Mouse (Mus musculus) MEL (cell line): ENCODE results near the gene Pum1.

ENCODE experiments used
- CTCF ChIP-seq, 3 experiments: IDR thresholded peaks in 2 of 3; conservative IDR thresholded peaks in 1 of 3; 2 replicates each; pipeline ENCODE4 v1.5.1; 2011 to 2012; ENCODE audit warnings: low read length in 3 of 3, low read depth in 2 of 3, mild to moderate bottlenecking in 2 of 3, improper control_type of control experiment in 1 of 3, inconsistent platforms in 1 of 3, mixed read lengths in 1 of 3, moderate library complexity in 1 of 3; ENCODE audit not compliant: control insufficient read depth in 1 of 3, insufficient read depth in 1 of 3, poor library complexity in 1 of 3, severe bottlenecking in 1 of 3
- EP300 ChIP-seq, 2 experiments: IDR thresholded peaks; 2 replicates each; pipeline ENCODE4 v1.6.1; 2011; ENCODE audit warnings: improper control_type of control experiment in 2 of 2, low read length in 2 of 2, low read depth in 1 of 2, mild to moderate bottlenecking in 1 of 2
- NELFE ChIP-seq: IDR thresholded peaks from 2 replicates; pipeline ENCODE4 v1.6.1; 2011; ENCODE audit warnings: low read depth, low read length, improper control_type of control experiment
- POLR2A ChIP-seq, 2 experiments: IDR thresholded peaks; 2 replicates each; pipeline ENCODE4 v1.6.1; 2011 to 2012; ENCODE audit warnings: low read length in 2 of 2, mild to moderate bottlenecking in 2 of 2, control low read depth in 1 of 2, improper control_type of control experiment in 1 of 2, low read depth in 1 of 2, moderate library complexity in 1 of 2; ENCODE audit not compliant: control insufficient read depth in 1 of 2, insufficient read depth in 1 of 2, poor library complexity in 1 of 2
- POLR2AphosphoS2 ChIP-seq: IDR thresholded peaks from 2 replicates; pipeline ENCODE4 v1.6.1; 2011; ENCODE audit warnings: low read length, improper control_type of control experiment
- SIN3A ChIP-seq: IDR thresholded peaks from 2 replicates; pipeline ENCODE4 v1.6.1; 2012; ENCODE audit warnings: low read length, improper control_type of control experiment, inconsistent platforms
- TAL1 ChIP-seq: IDR thresholded peaks from 2 replicates; pipeline ENCODE4 v1.6.1; 2012; ENCODE audit warnings: mild to moderate bottlenecking, inconsistent platforms, low read length, moderate library complexity, mixed read lengths
- TBP ChIP-seq: IDR thresholded peaks from 2 replicates; pipeline ENCODE4 v1.8.0; 2011; ENCODE audit warnings: low read depth, low read length, improper control_type of control experiment
- ZC3H11A ChIP-seq: IDR thresholded peaks from 2 replicates; pipeline ENCODE4 v1.6.1; 2012; ENCODE audit warnings: low read depth, mild to moderate bottlenecking, inconsistent platforms, low read length, improper control_type of control experiment

DNA sequence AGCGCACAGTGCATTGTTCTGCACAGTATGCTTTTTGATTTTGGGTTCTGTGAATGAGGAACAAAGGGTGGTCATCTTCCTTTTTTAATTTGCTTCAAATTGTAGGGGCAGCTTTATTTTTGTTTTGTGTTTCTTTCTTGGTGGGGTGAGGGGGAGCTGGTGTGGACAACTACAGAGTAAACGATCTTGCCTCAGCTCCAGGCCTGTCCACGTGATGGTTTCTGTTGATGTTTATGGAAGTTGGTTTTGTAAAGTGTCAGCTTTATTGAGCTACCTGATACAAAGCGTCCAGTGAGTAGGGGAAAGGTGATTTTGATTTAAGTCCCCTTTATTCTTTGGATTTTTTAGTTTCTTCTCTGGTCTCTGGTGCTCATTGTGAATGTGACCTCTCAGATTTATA lies 72.8 kb downstream of the Pum1 start:
- TF ChIP-seq ZC3H11A (no peak), TAL1 (no peak), POLR2A (IDR thresholded peaks at IDR 0.05; ENCODE audit: control insufficient read depth in 1 of 2, insufficient read depth in 1 of 2, low read depth in 1 of 2, low read length in 2 of 2, poor library complexity in 1 of 2) (no peak), CTCF (IDR thresholded peaks at IDR 0.05 in 2 of 3, conservative IDR thresholded peaks at IDR 0.05 in 1 of 3; ENCODE audit: control insufficient read depth in 1 of 3, insufficient read depth in 1 of 3, low read depth in 2 of 3, low read length in 3 of 3, poor library complexity in 1 of 3, severe bottlenecking in 1 of 3) (no peak), TBP (no peak), EP300 (IDR thresholded peaks at IDR 0.05; ENCODE audit: low read depth in 1 of 2, low read length in 2 of 2) (no peak), POLR2AphosphoS2 (no peak), SIN3A (no peak), NELFE (no peak)
